Mouse (Mus musculus): ENCODE results near the gene Fut7.
"Not testable (repeated sequence)": the region's sequence is repeated elsewhere in the genome, so short reads cannot be mapped to it uniquely, and the experiment has no call there.

Gene Fut7

DNA sequence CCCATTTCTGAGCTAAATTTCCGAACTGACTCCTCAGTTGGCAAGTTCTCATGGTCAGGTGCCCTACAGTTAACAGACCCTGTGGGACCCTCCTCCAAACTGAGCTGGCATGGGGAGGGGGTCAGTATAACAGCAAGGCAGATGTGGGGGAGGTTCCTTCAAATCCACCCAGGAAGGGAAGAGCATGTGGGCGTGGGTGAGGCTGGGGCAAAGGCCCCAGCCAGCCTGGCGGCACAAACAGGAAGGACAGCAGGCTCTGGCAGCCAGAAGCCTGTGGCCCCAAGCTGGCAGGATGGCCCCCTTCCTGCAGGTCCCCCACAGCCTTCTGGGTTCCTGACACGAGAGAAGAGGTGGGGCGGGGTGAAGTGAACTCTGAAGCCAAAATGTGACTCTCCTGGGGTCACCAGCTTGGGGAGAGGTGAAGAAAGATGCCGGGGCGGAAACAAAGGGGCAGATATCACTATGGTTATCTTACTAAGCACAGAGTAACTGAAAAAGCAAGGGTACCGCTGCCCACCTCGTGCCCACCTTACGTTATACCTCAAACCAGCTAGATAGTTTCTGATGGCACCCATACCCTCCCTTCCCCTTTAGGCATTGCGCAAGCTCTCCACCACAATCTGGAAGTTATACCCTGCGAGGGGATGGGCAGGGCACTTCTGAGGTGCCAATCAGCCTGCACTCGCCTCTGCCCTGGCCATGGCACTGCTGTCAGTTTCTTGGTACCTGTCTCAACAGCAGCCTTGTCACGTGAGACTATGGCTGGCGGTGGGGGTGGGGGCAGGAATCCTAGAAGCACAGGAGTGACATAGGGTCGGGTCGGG is at the start of gene Fut7:
TSS of gene Fut7 (plus strand) at position 681 of the 824 bp plus-strand sequence.
- DNase-seq (ENCODE audit: low spot score in 2 of 2), result peak in 1 of 2 experiments; percentile 31

DNA sequence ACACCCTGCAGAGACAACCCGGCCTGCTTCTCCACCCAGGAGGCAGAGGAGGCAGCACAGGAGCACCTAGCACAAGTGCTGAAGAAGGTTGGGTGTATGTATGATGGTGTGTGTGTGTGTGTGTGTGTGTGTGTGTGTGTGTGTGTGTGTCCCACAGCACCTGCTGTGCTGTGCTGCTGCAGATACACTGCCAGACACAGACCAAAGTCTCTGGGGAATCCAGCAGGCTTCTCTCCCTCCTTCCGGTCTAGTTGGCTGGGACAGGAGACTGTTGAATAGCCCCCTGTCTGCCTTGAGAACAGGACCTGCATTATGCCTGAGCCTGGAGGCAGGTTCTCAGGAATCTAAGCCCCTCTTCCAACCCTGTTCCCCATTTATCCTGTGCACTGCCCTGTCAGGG is 49.6 kb upstream of the Fut7 start:
- no peak for DNase-seq (ENCODE audit: low spot score in 2 of 2)

DNA sequence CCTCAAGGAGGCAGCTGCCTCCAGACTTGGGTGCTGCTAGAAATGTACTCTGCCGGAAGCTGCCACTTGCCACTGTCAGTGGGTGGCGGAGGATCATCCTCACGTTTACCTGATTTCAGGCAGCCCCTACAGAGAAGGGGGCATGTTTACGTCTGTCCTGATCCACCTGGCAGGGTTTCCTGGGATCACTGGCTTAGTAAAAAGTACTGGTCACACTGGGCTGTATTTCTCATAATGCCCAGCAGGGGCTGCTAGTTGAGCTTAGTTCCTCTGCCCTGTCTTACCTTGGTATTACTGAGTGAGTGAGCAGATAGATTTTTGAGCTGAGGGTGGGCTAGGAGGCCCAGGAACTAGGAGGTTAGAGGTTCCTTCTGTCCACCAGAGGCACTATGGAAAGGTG is 46.5 kb upstream of the Fut7 start:
- DNase-seq (ENCODE audit: low spot score in 2 of 2), result peak in 1 of 2 experiments; percentile 46

DNA sequence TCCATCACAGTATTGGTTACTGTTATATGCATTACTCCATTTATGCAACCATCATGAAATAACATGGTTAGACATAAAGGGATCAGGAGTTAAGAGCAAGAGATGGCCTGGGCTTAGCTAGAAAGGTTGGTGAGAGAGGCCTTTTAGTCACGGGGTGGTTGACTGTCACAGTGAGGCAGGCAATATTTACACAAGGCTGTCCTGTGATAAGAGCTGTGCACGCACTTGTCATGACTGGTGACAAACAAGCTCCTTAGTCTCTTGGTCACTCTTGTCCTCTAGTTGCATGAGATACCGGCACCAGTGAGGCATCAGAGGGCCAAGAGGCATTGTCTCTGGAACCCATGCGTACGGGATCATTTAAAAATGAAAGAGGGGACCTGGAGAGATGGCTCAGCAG is 38.6 kb upstream of the Fut7 start:
- DNase-seq (ENCODE audit: low spot score in 2 of 2), result no peak

DNA sequence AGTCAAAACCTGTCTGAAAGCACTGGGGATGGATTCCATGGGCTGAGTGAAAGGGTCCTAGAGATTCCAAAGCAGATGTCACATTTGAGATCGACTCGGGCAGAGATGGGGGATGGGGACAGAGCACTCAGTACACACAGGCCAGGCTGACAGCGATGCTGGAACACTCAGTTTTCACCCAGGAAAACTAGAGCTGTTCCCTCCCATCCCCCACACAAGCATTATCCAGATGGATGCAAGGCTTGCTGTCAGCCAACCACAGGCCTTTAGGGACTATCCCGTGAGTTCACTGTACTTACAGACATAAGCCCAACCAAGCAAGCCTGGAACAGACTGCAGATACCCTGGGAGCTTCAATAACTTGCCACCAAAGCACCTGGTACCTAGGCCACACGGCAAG is 31.8 kb upstream of the Fut7 start:
- DNase-seq (ENCODE audit: low spot score in 2 of 2), result no peak

DNA sequence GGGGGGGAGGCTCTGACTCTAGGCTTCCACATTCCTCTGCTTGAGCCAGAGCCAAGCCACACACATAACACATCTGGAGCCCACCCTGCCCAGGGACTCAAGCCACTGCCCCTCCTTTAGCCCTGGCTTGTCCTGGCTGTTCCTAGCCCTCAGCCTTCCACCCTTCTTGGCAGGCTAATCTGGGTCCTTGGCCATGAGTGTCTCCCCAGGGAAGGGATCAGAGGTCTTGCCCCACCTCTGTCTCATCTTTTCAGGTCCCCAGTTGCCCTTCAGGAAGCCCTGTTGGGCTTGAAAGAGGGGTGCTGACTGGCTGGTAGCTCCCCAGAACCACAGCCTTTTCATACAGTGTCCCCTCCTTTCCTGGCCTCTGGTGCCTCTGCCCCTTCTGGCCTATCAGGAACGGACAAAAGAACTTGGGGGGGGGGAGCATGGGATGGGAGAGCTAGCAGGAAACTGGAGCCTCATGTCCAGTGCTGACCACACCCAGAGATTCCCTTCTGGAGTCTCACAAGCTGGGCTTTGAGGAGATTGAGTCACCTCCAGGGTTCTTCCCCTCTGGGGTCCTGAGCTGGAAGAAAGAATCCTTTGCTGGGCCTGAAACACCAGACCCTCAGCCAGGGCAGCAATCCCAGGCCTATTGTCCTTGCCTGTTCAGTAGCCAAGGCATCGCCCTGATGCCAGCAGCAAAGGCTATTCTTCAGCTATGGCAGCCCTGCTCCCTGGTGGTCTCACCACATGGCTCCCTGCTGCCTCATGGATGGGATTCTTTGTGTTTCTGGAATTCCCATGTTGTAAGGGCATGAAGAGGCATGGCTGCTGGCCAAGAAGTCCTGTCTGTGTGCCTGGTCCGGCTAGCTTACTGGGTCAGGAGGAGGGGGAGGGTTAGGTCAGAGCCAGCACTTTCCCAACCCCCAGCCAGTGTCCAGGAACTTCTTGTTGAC is 28.5 kb upstream of the Fut7 start:
- DNase-seq (ENCODE audit: low spot score in 2 of 2), result no peak

DNA sequence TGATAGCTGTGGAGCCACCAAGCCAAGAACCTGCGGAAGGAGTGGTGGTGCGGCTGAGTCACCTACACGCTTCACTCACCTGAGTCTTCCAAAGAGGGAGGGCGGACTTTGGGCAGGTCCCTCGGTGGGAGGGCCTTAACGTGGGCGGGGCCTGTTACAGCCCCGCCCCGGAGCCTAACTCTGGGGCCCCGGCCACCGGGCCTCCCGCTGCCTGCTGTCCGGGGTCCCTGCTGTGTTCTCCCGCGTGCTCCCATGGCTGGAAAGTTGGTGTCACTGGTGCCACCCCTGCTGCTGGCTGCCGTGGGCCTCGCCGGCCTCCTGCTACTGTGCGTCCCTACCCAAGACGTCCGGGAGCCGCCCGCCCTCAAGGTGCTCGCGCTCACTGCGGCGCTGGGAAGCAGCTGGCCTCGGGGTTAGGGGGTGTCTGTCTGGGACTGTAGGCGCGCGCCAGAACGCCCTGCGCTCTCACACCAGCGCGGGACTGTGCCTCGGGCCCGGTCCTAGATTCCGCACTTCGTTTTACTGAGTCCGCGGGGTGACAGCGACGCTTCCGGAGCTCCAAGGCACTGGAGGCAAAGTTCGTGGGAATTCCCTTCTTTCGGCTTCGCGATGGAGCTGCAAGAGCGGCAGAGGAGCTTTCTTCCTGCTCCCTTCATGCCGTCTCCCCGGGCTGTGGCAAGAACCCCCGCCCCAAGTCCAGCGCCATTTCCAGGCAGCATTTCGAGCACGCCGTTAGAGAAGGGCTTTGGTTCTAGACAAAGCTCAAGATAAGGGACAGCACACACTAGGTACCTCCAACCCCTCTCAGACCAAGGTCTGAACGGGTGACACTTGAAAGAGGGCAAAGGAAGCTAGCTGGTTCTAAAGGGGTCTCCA is 27.1 kb upstream of the Fut7 start, which contains the start of gene Entpd2:
TSS of gene Entpd2 (plus strand) at position 154 of the 876 bp plus-strand sequence.
- peak; percentile 55 to 69 for DNase-seq (ENCODE audit: low spot score in 2 of 2)

DNA sequence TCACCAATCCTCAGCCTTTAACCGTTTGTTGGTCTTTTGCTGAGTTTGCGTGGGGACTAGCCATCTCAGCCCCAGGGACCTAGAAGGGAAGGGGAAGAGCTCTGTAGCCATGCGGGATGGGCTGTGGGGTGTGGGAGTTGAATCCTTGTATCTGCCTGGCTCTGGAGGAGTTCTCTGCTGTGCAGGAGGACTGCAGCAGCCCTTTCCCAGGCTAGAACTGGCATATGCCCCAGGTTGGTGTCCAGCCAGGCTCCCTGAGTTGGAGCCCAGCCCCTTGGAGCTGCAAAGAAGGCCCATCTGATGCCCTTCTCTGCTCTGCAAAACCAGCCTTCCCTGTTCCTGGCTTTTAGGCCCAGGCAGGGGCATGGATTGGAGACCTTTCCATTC is 26.5 kb upstream of the Fut7 start:
- DNase-seq (ENCODE audit: low spot score in 2 of 2), result no peak

DNA sequence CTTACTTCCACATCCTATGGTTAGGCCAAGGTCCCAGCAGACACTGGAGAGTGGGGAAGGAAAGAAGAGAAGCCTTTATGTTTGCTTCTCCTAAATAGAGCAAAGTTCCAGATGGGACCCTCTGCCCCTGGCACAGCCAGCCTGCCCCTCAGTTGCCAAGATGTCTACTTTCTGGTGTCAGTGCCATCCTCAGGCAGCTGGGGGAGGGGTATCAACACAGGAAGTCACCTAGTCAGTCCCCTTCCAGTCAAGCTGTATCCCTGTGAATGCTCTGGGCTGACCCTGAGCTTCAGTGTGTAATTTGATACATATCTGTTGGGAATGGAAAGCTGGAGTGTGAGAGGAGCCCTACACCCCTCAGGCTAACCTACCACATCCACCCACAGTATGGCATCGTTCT is 26.1 kb upstream of the Fut7 start:
- no peak for DNase-seq (ENCODE audit: low spot score in 2 of 2)

DNA sequence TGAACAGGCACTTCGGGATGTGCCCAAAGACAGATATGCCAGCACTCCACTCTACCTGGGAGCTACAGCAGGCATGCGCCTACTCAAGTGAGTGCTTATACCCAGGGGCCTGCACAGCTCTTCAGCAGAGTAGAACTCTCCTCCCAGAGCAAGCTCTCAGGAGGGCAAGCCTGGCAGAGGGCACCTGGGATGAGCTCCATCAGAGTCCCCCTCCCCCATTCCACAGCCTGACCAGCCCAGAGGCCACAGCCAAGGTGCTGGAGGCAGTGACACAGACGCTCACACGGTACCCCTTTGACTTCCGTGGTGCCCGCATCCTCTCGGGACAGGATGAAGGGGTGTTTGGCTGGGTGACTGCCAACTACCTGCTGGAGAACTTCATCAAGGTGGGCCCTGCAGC is 25.0 kb upstream of the Fut7 start:
- no peak for DNase-seq (ENCODE audit: low spot score in 2 of 2)

DNA sequence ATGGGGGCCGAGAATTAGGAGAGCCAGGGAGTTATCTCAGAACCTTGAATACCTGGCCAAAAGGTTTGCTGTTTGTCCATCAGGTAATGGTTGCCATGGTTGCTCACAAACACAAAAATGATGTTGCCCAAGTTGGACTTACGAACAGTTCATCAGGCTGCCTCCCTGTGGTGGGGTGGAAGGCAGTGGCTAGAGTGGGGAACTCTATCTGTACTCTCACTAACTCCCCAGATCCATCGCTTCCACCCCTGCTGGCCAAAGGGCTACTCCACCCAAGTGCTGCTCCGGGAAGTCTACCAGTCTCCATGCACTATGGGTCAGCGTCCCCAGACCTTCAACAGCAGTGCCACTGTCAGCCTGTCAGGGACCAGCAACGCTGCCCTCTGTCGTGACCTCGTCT is 24.0 kb upstream of the Fut7 start, which contains the start of gene Npdc1:
TSS of gene Npdc1 (plus strand) at position 301 of the 400 bp plus-strand sequence.
- DNase-seq (ENCODE audit: low spot score in 2 of 2), result no peak

DNA sequence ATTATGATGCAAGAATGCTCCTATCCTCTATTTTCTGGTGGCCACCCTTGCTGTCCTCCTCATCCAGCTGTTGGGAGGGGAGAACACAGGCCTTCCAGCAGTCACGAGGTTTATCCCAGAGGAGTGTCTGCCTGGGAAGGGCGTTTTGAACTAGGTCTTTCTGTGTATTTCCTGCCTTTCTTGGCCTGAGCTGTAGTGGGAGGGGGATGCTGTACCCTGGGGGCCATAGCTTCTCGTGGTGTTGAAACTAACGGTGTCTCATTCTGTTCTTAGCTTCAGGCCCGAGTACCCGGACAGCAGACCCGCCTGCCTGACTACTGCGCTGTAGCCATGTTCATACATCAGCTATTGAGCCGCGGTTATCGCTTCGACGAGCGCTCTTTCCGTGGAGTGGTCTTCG is 22.8 kb upstream of the Fut7 start:
- DNase-seq (ENCODE audit: low spot score in 2 of 2), result no peak

DNA sequence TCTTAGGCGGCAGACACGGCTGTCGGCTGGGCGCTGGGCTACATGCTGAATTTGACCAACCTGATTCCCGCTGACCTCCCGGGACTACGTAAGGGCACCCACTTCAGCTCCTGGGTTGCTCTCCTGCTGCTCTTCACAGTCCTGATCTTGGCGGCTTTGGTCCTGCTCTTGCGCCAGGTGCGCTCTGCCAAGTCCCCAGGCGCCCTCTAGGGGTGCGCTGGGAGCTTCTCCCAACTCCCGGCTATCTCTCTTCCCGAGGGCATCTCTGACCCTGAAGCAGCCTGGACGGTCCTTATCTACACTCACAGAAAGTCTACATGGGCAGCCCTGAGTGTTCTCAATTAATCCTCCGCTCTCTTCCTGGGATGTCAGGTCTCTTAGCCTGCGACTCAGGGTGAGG is 22.3 kb upstream of the Fut7 start:
- peak; percentile 45 for DNase-seq (ENCODE audit: low spot score in 2 of 2)

DNA sequence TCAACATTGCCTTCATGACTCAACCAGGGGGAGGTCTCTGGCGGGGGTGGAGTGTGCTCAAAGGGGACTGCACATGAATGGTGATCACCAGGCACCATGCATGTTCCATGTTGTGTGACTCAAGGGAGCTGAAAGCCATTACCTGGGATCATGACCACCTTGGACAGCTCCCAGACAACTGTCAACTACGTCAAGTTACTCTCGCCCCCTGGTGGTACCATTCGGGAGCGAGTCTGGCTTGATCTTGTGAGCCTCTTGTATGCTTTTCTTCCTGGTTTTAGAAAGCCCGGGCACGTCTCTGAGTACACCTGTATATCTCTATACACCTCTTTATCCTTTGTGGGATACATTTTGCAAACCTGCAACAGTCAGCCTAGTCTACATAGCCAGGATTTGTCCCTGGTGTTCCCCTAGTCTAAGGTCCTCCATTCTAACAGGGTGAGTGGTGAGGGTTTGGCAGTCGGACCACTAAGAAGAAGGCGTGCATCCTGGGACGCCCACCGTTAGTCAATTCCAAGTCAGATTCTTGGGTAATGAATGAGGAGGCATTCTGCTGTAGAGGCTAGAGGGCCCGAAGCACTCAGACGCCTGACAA is 20.6 kb upstream of the Fut7 start:
- DNase-seq (ENCODE audit: low spot score in 2 of 2), result peak; percentile 57 to 65

DNA sequence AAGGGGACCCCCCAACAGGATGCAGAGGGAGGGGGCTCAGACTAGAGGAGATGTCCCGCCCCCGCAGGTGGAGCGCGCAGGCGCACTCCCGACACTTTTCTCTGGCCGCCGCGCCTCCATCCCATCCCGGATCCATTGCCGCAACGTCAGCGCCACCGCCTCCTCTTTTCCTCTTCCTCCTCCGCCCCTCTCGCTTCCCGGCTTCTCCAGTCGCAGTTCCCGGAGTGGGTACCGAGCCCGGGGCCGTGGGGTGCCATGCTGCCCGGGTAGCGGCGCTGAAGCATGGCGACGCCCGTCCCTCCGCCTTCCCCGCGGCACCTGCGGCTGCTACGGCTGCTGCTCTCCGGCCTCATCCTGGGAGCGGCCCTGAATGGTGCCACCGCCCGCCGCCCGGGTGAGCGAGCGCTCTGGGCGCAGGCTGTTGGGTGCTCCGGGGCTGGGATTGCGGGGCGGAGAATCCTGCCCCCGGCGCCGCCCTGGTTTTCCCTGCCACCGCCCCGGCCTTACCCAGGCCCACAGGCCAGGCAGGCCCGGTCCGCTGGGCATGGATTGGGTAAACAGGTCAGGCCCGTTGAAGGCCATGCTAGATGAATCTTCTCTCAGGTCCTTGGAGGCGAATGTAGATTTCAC is 20.0 kb upstream of the Fut7 start:
- peak; percentile 42 to 48 for DNase-seq (ENCODE audit: low spot score in 2 of 2)

DNA sequence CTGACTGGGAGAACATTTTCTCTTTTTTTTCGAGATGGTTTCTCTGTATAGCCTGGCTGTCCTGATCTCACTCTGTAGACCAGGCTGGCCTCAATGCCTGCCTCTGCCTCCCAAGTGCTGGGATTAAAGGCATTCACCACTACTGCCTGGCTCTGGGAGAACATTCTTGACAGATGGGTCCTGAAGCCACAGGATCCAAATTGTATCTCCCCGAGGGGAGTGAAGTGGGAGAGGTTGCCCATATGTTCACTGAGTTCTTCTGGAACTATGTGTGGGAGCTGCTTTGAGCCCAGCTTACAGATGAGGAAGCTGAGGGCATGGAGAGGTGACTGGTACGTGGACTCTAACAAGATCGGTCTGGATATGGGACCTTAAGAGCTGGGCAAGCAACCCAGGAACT is 19.1 kb upstream of the Fut7 start:
- DNase-seq (ENCODE audit: low spot score in 2 of 2), result no peak

DNA sequence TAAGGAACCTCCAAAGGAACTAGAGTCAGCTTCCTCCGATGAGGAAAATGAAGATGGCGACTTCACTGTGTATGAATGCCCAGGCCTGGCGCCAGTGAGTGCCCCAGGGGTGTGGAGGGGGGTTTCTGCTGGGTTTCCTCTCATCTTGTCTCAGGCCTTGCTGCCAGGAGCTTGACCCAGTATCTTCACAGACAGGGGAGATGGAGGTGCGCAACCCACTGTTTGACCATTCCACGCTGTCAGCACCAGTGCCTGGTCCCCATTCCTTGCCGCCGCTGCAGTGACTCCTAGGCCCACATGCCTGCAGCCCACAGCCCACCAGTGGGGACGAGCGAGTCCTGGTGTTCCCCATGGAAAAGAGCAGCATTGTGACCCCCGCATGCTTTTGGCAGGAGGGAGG is 14.2 kb upstream of the Fut7 start:
- no peak for DNase-seq (ENCODE audit: low spot score in 2 of 2)

DNA sequence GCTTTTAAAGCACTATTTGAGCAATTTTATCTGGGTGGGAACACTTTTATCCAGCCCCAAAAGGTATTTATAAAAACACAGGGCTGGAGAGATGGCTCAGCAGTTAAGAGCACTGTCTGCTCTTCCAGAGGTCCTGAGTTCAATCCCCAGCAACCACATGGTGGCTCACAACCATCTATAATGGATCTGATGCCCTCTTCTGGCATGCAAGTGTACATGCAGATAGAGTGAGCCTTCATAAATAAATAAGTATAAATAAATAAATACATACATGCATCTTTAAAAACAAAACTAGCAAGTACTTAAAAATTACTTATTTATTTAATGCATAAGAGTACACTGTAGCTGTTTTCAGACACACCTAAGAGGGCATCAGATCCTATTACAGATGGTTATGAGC is 9.6 kb upstream of the Fut7 start:
- DNase-seq (ENCODE audit: low spot score in 2 of 2), result not testable (repeated sequence)

DNA sequence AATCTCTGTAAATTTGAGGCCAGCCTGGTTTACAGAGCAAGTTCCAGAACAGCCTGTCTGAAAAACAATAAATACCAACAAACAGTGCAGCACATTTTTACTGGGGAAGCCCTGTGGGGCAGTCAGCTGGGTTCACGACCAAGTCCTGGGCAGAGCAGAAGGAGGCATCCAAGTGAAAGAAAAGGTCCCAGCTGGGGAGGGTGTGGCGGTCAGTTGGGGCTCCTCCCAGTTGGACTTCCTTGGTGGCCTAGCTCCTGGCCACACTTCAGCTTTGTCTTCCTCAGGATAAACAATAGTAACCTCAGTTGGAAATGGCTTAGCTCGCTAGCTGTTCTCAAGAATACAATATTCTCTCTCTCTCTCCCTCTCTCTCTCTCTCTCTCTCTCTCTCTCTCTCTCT is 5.6 kb upstream of the Fut7 start:
- DNase-seq (ENCODE audit: low spot score in 2 of 2), result no peak

DNA sequence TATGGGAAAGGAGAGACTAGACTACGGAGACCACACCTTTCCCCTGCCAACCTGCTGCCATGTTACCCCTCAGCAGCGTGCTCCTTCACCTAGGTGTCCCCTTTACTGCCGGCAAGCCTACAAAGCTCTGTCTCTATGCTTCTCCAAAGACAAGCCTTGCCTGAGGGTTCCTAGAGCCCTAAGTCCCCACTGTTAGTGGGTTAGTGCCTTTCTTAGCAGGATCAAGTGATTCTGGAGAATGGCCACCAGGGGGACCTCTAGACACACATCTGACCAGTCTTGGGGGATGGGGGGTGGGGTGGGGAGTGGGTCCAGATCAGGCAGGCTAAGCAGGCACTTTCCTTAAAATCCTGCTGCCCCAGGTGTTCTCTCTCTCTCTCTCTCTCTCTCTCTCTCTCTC is 1.2 kb upstream of the Fut7 start:
- no peak for DNase-seq (ENCODE audit: low spot score in 2 of 2)

DNA sequence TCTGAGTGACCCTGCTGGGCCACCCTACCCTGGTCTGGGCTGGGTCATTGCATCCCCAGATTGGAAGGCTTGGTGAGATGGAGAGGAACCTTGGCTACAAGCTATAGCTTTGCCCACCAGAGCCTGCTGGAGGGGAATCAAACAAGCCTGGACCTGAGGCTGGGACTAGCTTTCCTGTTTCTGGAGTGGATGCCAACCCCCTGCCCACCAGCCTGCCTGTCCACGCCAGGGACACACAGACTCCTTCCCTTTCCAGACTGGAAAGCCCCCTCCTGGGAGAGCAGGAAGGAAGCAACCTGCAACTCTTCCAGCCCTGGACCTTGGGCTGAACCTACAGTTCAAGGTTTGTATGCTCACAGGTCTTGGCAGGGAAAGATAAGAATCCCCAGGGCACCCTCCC is 559 bp downstream of the Fut7 start:
- no peak for DNase-seq (ENCODE audit: low spot score in 2 of 2)

Data from urinary bladder, adult 18-20 months (tissue).